Mouse (Mus musculus) neutrophil, adult 5-6 weeks (primary cell): Measurements from ENCODE around the gene Hyls1. TPM values are rescaled to one million over a fixed set of nuclear protein-coding genes. Genes with fewer than 3 reads are reported as not detected.

Source experiments
- ATAC-seq: fragments of 151-379, 151-347 bp; 2 replicates; pipeline ENCODE4 v1.8.0; 2017; ENCODE audit warnings: mild to moderate bottlenecking, moderate TSS enrichment; ENCODE audit not compliant: insufficient number of reproducible peaks, poor library complexity, low FRiP score, severe bottlenecking; ENCODE audit errors: extremely low read depth
- total RNA-seq: library from RNA; stranded (forward); fragments of 200-1000 nt; gene quantifications from 2 replicates; pipeline ENCODE4 v1.2.3, GENCODE M21; 2017

The Hyls1 gene
- total RNA-seq, 1 experiment from 2014 or later: 11.9 TPM

GRCm38 (mm10) chr9:35546745-35547144, 23.5 kb downstream of the Hyls1 start:
- ATAC-seq: peak; percentile 94

- ATAC-seq: no peak
Observed at GRCm38 (mm10) chr9:35545704-35546103, 24.5 kb downstream of the Hyls1 start.

DNA sequence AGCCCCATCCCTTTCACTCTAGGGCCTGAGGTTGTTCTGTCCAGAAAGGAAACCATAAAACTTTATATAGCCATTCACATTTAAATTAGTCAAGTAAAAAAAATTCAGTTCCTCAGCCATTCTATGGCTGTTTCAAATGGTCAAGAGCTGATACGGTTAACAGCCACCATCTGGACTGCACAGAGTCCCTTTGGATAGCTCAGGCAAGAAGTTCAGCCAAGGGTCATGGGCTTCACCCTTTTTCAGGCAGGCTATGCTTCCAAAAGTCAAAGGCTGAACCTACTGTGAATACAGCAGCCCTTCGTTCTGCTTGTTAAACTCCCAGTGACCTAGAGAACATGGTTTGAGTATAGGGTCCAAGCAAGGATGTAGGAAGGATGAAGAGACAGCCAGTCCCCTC, 25.5 kb downstream of the Hyls1 start:
- ATAC-seq: no peak

DNA sequence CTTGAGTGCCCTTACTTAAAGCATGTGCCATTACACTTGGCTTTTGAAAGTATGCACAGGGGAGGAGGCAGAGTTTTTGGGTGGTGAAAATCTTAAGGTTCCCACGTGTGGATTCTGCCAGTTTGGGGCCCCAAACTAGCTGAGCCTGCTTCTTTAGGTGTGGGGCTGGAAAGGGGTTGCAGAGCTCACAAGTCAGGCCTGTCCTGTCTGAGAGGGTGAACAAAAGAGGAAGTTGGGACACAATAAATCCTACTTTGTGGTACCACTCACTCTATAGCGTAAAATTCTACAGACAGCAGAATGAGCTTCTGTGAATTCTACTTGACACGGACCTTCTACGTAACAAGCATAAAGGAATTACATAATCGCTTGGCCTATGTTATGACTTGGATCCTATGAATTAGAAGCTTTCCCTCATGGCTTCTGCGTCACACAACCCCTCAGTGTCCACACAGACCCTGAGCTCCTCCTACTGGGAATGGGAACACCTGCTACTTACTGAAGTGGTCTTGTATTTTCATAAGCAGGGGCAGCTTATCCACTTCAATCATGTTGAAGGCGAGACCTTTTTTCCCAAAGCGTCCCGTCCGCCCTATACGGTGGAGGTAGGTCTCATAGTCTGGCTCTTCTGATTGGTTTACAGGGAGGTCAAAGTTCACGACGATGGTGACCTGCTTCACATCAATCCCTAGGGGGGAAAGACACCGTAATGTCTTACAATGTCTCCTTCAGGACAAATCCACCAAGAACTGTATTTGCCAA, 26.9 kb downstream of the Hyls1 start:
- no peak for ATAC-seq

DNA sequence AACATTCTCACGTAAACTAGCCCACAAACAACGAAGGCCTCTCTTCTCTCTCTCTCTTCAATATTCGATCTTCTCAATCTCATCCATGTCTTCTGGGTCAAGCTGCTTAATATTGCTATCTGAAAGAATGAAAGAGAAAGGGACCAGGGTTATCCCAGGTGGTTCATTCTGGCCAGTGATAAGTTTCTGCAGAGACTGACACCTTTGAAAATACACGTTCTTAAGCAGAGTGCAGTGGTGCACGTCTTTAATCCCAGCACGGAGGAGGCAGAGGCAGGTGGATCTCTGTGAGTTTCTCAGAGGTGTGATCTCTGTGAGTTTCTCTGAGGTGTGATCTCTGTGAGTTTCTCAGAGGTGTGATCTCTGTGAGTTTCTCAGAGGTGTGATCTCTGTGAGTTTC, 28.3 kb downstream of the Hyls1 start:
- ATAC-seq: no peak

DNA sequence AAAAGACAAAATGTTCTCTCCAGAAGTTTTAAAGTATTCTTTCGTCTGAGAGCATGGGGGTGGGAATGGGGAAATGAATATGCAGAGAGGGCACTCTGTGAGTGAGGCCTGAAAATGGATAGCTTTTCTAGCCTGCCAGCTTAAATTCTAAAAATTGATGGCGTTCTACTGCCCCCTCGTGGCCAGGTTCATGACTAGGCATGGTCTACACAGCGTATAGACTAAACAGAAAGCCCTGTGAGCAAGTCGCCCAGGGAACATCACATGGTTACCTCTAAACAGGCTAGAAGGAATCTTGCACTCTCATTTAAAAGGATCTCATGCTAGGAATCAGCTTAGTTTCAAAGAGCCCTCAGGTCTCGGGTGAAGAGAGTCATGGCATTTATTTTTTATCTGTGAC, 28.7 kb downstream of the Hyls1 start:
- ATAC-seq: peak; percentile 80

DNA sequence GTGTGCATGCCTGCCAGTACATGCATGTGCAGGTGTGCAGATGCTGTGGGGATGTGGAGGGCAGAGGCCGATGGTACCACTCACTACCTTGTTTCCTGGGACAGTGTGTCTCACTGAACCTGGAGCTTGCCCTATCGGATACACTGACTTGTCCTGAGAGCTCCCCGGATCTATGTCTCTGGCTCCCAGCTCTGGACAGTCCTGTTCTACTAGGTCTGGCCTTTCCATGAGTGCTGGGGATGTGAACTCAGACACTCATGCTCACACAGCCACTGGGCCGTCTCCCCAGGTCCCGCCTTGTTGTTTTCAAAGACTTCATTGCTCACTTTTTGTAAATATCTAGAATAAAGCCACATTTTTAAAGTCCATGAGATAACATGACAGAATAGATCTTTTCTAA, 29.2 kb downstream of the Hyls1 start:
- ATAC-seq: no peak

DNA sequence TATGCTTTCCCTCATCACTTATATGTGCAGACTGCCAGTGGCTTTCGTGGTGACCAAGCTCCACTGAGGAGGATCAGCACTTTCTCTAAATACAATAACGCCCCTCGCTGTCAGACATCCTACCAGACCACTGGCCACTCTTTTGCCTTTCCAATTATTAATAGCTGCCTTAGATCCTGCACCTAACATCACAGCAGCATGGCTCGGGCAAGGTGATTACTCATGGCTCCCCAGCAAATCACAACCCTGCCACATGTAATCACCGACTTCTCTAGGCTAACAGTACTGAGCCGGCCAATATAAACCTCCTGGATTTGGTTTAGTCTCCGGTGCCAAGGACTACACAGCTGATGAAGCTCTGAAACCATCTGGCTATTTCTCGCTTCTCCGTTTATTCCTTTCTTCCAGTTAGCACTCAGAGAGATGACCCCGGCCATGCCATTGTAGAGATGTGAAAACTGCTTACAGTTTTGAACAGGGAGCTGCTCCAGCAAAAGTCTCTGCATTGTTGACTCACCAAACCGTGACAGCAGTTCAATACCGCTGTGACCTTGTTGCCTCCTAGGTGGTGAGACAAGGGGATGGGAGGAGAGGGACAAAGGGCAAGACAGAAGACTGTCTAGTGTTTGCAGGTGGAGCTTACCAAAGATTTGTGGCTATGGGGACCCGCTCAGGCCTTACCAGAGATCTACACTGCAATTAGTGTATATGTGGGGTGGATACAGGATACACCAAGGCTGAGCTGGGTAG, 31.0 kb downstream of the Hyls1 start:
- ATAC-seq: no peak

GRCm38 (mm10) chr9:35535876-35536275, 34.3 kb downstream of the Hyls1 start:
- ATAC-seq: no peak

DNA sequence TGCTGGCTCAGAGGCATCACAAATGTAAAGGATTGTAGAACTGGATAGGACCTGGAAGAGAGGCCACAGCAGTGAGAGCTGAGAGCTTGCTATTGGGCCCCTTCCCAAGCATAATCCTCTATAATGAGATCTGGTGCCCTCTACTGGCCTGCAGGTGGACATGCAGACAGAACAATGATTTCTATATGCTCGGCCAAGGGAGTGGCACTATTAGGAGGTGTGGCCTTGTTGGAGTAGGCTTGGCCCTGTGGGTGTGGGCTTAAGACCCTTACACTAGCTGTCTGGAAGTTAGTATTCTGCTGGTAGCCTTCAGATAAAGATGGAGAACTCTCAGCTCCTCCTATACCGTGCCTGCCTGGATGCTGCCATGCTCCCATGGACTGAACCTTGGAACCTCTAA, 35.1 kb downstream of the Hyls1 start:
- ATAC-seq: peak; percentile 86

DNA sequence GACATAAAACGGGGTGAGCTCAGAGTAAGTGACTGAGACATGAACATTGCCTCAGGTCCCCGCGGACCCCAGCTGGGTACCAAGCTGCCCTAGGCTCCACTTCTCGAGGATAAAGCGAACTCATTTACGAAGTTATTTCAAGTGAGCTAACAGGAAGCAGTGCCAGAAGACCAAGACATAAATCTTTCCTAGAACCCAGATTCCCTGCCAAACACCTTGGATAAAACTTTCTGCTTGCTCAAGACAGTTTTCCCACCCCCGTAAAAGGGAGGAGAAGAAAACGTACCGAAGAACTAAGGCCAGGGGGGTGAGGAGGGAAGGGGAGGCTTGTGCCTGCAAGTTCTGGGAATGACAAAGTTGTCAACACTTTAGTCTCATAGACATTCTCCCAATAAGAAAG, 36.9 kb downstream of the Hyls1 start:
- ATAC-seq: no peak

- no peak for ATAC-seq
Observed at GRCm38 (mm10) chr9:35529796-35530195, 40.4 kb downstream of the Hyls1 start.

GRCm38 (mm10) chr9:35529141-35529540, 41.1 kb downstream of the Hyls1 start:
- no peak for ATAC-seq

DNA sequence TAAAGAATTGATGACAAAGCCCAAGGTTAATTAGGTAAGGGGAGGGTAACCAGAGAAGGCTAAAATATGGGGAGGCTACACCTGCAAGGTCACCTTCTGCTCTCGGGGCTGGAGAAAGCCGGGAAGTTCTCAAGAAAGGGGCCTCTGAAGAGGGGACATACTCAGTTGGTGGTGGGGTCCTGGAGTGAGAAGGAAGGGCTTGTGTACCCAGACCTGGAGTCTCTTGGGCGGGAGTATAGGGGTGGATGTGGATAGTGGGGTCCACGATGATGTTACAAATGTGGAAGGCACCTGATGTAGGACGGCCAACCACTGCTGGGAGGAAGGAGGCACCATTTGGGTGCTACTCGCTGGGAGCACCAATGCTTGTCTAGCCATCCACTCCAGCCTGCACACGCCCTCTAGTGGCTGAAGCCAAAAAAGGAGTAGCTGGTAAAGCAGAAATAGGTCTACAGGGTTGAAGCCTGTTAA, 46.2 kb downstream of the Hyls1 start:
- peak; percentile 70; the same call in 1 of the 2 replicates for ATAC-seq

DNA sequence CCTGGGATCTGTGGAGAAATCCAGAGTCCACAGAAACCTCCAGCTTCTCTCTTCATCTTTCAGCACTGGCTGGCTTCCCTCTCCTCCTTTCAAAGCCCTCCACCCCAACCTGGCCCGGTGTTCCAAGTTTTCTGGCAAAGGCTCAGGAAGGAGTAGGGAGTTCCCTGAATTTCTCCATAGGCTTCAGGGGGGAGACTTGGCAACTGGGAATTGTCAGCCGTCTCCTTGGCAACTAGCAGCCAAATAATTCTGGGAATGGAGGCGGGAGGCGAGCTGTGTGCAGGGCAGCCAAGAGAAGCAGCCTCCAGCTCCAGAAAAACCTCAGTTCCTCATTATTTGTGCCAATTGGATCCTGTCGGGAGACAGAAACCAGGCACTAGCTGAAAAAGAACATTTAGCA, 46.7 kb downstream of the Hyls1 start:
- no peak for ATAC-seq

GRCm38 (mm10) chr9:35522821-35523515, 47.2 kb downstream of the Hyls1 start:
- ATAC-seq: no peak

- no peak for ATAC-seq
Observed at GRCm38 (mm10) chr9:35522241-35522640, 48.0 kb downstream of the Hyls1 start.

DNA sequence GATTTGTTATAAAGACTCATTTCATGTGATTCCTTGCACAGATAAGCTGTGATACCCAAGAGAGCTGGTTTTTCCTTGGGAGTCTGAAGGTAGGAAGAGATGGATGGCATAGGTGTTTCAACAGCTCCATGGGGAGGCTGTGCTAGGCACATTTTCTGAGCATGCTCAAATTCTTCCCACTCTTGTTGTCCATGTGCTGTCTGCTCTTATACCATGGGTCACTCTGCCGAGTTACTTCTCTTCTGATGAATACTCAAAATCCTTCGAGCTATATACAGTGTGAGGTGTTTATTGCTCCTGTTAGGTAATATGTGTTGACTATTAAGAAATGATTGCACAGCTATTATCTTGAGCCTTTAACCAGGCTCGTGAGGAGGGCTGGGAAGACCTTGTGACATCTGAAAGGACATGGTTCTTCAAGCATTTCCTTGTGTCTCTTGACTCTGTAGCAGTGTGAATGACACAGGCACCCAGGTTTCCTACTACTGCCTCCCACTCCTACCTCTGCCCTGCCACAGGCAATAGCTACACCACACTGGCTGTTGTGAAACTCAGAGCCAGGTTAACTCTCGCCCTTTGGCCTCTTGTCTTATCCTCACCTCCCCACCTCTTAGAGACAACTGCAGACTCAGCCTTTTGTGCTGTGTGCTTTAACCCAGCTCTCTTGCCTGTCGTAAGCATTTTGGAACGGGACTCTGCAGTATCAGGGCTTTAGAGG, 49.4 kb downstream of the Hyls1 start:
- ATAC-seq: no peak

DNA sequence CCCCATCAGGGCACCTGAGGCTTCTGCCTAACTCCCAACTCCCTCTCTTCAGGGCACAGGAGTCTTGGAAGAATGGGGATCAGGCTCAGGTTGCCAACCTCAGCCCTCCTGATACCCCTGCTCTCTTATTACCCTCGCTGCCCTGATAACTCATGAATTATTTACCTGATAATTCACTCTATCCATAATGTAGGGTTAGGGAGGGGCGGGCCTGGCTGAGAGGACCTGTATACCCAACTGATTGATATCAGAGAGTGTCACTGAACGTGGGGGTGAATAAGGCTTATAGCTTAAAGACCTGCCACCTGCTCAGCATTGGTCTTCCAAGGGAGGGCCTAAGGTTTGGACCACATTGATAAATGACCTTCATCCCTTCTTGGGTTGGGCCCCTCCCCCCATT, 52.0 kb downstream of the Hyls1 start, which contains the start of gene Gm1113:
TSS of gene Gm1113 (minus strand) at position 101 of the 400 bp plus-strand sequence.
- no peak for ATAC-seq
